Mouse (Mus musculus): ENCODE measurements around the gene Dtx3. TPM values are rescaled to one million over a fixed set of nuclear protein-coding genes. Genes with fewer than 3 reads are reported as not detected.

Gene Dtx3
- polyA plus RNA-seq, 1 experiment from 2014 or later, result 72.9 TPM

- ATAC-seq (ENCODE audit: low read depth), result no peak
- H3K4me3 ChIP-seq (ENCODE audit: low read length), result no peak overlapping the region
- no peaks in the 10 kb centered on the region for H3K36me3 ChIP-seq (ENCODE audit: control insufficient read depth, insufficient read depth, low read length)
- no peaks in the 10 kb centered on the region for H3K27me3 ChIP-seq (ENCODE audit: control insufficient read depth, insufficient read depth, low read depth, low read length)
- H3K4me2 ChIP-seq (ENCODE audit: low read depth, low read length), result no peak overlapping the region
- H3K9ac ChIP-seq (ENCODE audit: low read length), result no peak overlapping the region
- no peak overlapping the region for H3K27ac ChIP-seq (ENCODE audit: low read length)
- H3K9me3 ChIP-seq (ENCODE audit: control insufficient read depth, low read length), result no peaks in the 10 kb centered on the region
- H3K4me1 ChIP-seq (replicated peaks; ENCODE audit: control insufficient read depth, insufficient read depth, low read length), result no peaks in the 10 kb centered on the region
- WGBS, result 32% methylated on average over 10 of the region's 10 CpGs
These were observed 30.2 kb upstream of the Dtx3 start for GRCm38 (mm10) chr10:127225732-127226131.

GRCm38 (mm10) chr10:127225213-127225612 lies 29.7 kb upstream of the Dtx3 start:
- H3K9ac ChIP-seq (ENCODE audit: low read length), result no peak overlapping the region
- no peak for ATAC-seq (ENCODE audit: low read depth)
- H3K36me3 ChIP-seq (ENCODE audit: control insufficient read depth, insufficient read depth, low read length), result no peaks in the 10 kb centered on the region
- H3K4me2 ChIP-seq (ENCODE audit: low read depth, low read length), result no peak overlapping the region
- no peaks in the 10 kb centered on the region for H3K9me3 ChIP-seq (ENCODE audit: control insufficient read depth, low read length)
- no peak overlapping the region for H3K27ac ChIP-seq (ENCODE audit: low read length)
- H3K4me3 ChIP-seq (ENCODE audit: low read length), result no peak overlapping the region
- 53% methylated on average over 6 of the region's 6 CpGs for WGBS
- H3K27me3 ChIP-seq (ENCODE audit: control insufficient read depth, insufficient read depth, low read depth, low read length), result no peaks in the 10 kb centered on the region
- H3K4me1 ChIP-seq (replicated peaks; ENCODE audit: control insufficient read depth, insufficient read depth, low read length), result no peaks in the 10 kb centered on the region

GRCm38 (mm10) chr10:127218339-127218738 lies 22.8 kb upstream of the Dtx3 start:
- no peaks in the 10 kb centered on the region for H3K4me1 ChIP-seq (replicated peaks; ENCODE audit: control insufficient read depth, insufficient read depth, low read length)
- no peaks in the 10 kb centered on the region for H3K36me3 ChIP-seq (ENCODE audit: control insufficient read depth, insufficient read depth, low read length)
- no peaks in the 10 kb centered on the region for H3K9me3 ChIP-seq (ENCODE audit: control insufficient read depth, low read length)
- no peak overlapping the region for H3K4me2 ChIP-seq (ENCODE audit: low read depth, low read length)
- ATAC-seq (ENCODE audit: low read depth), result no peak
- 82% methylated on average over 2 of the region's 2 CpGs for WGBS
- H3K4me3 ChIP-seq (ENCODE audit: low read length), result no peak overlapping the region
- no peak overlapping the region for H3K27ac ChIP-seq (ENCODE audit: low read length)
- no peak overlapping the region for H3K9ac ChIP-seq (ENCODE audit: low read length)
- H3K27me3 ChIP-seq (ENCODE audit: control insufficient read depth, insufficient read depth, low read depth, low read length), result no peaks in the 10 kb centered on the region

- Histone ChIP-seq H3K4me3 (ENCODE audit: low read length) (no peak overlapping the region), H3K9ac (ENCODE audit: low read length) (no peak overlapping the region), H3K27ac (ENCODE audit: low read length) (no peak overlapping the region), H3K4me2 (ENCODE audit: low read depth, low read length) (no peak overlapping the region), H3K4me1 (replicated peaks; ENCODE audit: control insufficient read depth, insufficient read depth, low read length) (no peaks in the 10 kb centered on the region), H3K36me3 (ENCODE audit: control insufficient read depth, insufficient read depth, low read length) (no peaks in the 10 kb centered on the region), H3K27me3 (ENCODE audit: control insufficient read depth, insufficient read depth, low read depth, low read length) (no peaks in the 10 kb centered on the region), H3K9me3 (ENCODE audit: control insufficient read depth, low read length) (no peaks in the 10 kb centered on the region)
- no peak for ATAC-seq (ENCODE audit: low read depth)
These were observed 21.6 kb upstream of the Dtx3 start for GRCm38 (mm10) chr10:127217177-127217576.

- no peaks in the 10 kb centered on the region for H3K9me3 ChIP-seq (ENCODE audit: control insufficient read depth, low read length)
- no peak overlapping the region for H3K27ac ChIP-seq (ENCODE audit: low read length)
- no peak for ATAC-seq (ENCODE audit: low read depth)
- no peaks in the 10 kb centered on the region for H3K27me3 ChIP-seq (ENCODE audit: control insufficient read depth, insufficient read depth, low read depth, low read length)
- no peak overlapping the region for H3K9ac ChIP-seq (ENCODE audit: low read length)
- no peaks in the 10 kb centered on the region for H3K4me1 ChIP-seq (replicated peaks; ENCODE audit: control insufficient read depth, insufficient read depth, low read length)
- no peak overlapping the region for H3K4me2 ChIP-seq (ENCODE audit: low read depth, low read length)
- no peaks in the 10 kb centered on the region for H3K36me3 ChIP-seq (ENCODE audit: control insufficient read depth, insufficient read depth, low read length)
- WGBS, result 94% methylated on average over 11 of the region's 11 CpGs
- H3K4me3 ChIP-seq (ENCODE audit: low read length), result no peak overlapping the region
These were observed 20.9 kb upstream of the Dtx3 start for GRCm38 (mm10) chr10:127216456-127216855.

DNA sequence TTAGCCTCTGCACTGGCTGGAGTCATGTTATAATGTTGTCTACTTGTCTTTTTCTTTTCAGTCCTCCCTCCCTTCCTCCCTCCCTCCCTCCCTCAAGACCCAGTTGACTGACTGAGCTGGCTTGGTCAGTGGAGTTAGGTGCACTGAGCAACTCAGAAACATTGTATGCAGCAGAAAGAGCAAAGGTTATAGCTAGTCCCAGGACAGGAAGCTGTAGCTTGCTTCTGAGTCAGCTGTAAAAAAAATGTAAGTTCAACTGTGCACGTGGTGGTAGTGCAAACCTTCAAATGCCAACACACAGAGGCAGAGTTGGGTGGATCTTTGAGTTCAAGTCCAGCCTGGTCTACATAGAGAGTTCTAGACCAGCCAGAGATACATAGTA lies 18.9 kb upstream of the Dtx3 start:
- no peak overlapping the region for H3K27ac ChIP-seq (ENCODE audit: low read length)
- H3K4me1 ChIP-seq (replicated peaks; ENCODE audit: control insufficient read depth, insufficient read depth, low read length), result peaks cover 7% of the 10 kb centered on the region
- no peak for ATAC-seq (ENCODE audit: low read depth)
- WGBS, result 26% methylated on average over 1 of the region's 1 CpGs
- no peaks in the 10 kb centered on the region for H3K9me3 ChIP-seq (ENCODE audit: control insufficient read depth, low read length)
- H3K27me3 ChIP-seq (ENCODE audit: control insufficient read depth, insufficient read depth, low read depth, low read length), result no peaks in the 10 kb centered on the region
- H3K4me3 ChIP-seq (ENCODE audit: low read length), result no peak overlapping the region
- no peak overlapping the region for H3K4me2 ChIP-seq (ENCODE audit: low read depth, low read length)
- no peaks in the 10 kb centered on the region for H3K36me3 ChIP-seq (ENCODE audit: control insufficient read depth, insufficient read depth, low read length)
- no peak overlapping the region for H3K9ac ChIP-seq (ENCODE audit: low read length)

- WGBS, result 69% methylated on average over 13 of the region's 13 CpGs
- Histone ChIP-seq H3K4me1 (replicated peaks; ENCODE audit: control insufficient read depth, insufficient read depth, low read length) (peaks cover 7% of the 10 kb centered on the region), H3K9ac (ENCODE audit: low read length) (no peak overlapping the region), H3K27me3 (ENCODE audit: control insufficient read depth, insufficient read depth, low read depth, low read length) (no peaks in the 10 kb centered on the region), H3K36me3 (ENCODE audit: control insufficient read depth, insufficient read depth, low read length) (no peaks in the 10 kb centered on the region), H3K27ac (ENCODE audit: low read length) (no peak overlapping the region), H3K9me3 (ENCODE audit: control insufficient read depth, low read length) (no peaks in the 10 kb centered on the region), H3K4me3 (ENCODE audit: low read length) (no peak overlapping the region), H3K4me2 (ENCODE audit: low read depth, low read length) (no peak overlapping the region)
- no peak for ATAC-seq (ENCODE audit: low read depth)
These were observed 18.3 kb upstream of the Dtx3 start for GRCm38 (mm10) chr10:127213704-127214421.

DNA sequence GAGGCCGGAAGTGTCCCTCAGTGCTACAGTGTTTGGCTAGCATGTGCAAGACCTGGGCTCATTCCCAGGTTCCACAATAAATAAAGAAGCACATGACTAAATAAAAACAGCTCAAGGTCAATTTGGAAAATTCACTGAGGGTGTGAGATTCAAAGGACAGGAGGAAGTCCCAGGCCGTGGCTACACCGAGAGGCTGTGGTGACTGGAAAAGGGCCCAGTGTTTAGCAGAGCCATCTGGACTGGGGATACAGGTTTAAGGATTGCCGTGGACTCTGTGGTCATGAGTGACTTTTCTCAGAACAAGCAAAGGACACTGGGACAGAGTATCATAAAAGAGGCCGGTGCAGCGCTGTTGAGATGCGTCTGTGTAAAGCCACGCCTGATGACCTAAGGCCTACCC lies 17.7 kb upstream of the Dtx3 start:
- peaks cover 7% of the 10 kb centered on the region for H3K4me1 ChIP-seq (replicated peaks; ENCODE audit: control insufficient read depth, insufficient read depth, low read length)
- no peaks in the 10 kb centered on the region for H3K36me3 ChIP-seq (ENCODE audit: control insufficient read depth, insufficient read depth, low read length)
- H3K9ac ChIP-seq (ENCODE audit: low read length), result no peak overlapping the region
- H3K9me3 ChIP-seq (ENCODE audit: control insufficient read depth, low read length), result no peaks in the 10 kb centered on the region
- H3K27me3 ChIP-seq (ENCODE audit: control insufficient read depth, insufficient read depth, low read depth, low read length), result no peaks in the 10 kb centered on the region
- ATAC-seq (ENCODE audit: low read depth), result no peak
- WGBS, result 85% methylated on average over 8 of the region's 8 CpGs
- H3K27ac ChIP-seq (ENCODE audit: low read length), result no peak overlapping the region
- no peak overlapping the region for H3K4me2 ChIP-seq (ENCODE audit: low read depth, low read length)
- H3K4me3 ChIP-seq (ENCODE audit: low read length), result no peak overlapping the region

- H3K27ac ChIP-seq (ENCODE audit: low read length), result no peak within 1 kb of the TSS; the same call in 1 of the 2 replicates
- peak within 1 kb of the TSS; percentile 73 for H3K4me3 ChIP-seq (ENCODE audit: low read length)
- no peaks in the 10 kb centered on the region for H3K9me3 ChIP-seq (ENCODE audit: control insufficient read depth, low read length)
- H3K36me3 ChIP-seq (ENCODE audit: control insufficient read depth, insufficient read depth, low read length), result peaks cover 4% of the 10 kb centered on the region; the same call in 1 of the 2 replicates
- H3K27me3 ChIP-seq (ENCODE audit: control insufficient read depth, insufficient read depth, low read depth, low read length), result no peaks in the 10 kb centered on the region
- peak within 1 kb of the TSS; percentile 69 for H3K4me2 ChIP-seq (ENCODE audit: low read depth, low read length)
- H3K4me1 ChIP-seq (replicated peaks; ENCODE audit: control insufficient read depth, insufficient read depth, low read length), result peaks cover 7% of the 10 kb centered on the region
- ATAC-seq (ENCODE audit: low read depth), result peak; percentile 99
- H3K9ac ChIP-seq (ENCODE audit: low read length), result peak within 1 kb of the TSS; percentile 80
- under 1% methylated on average over 46 of the region's 47 CpGs for WGBS
These were observed 15.9 kb upstream of the Dtx3 start, which contains the start of gene Pip4k2c for GRCm38 (mm10) chr10:127211414-127211854. Pip4k2c (minus strand) TSS chr10:127211585.

Measured in lung, embryonic 16.5 days (tissue).